ENCODE assay signal across 9 mouse cellular contexts in the genomic region with DNA sequence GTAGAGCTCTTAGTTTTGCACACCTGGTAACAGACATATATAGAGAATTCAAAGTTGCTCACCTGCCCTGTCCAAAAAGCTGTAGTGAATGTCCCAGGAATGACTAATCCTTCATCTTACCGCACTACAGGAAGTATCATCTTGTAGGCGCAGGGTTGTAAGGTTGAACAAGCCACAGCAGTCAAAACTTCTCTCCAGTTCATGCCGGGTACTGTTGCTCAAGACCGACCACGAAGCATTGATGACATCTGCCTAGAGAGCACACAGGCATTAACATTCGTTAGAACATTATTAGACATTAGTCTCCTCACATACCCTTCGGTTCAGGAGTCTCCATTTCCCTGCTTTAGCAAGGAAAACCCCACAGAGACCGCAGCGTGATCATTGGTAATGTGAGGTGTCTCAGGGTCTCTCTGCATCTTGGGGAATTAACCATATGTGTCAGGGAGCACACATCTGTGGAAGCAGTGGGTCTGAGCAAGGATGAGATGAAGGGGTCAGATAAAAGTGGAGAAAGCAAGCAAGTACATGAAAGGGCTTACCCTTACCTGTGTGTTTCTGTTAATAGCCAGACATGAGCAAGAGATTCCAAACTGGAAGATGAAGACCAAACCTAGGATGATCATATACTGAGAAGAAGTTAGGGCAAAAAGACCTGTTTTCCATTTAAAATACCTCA. TPM values are rescaled to one million over a fixed set of nuclear protein-coding genes. Genes with fewer than 3 reads are reported as not detected.
DNase-seq lines count a peak whose midpoint lies in the region; ATAC-seq and TF ChIP-seq lines count a peak whose summit lies in the region.
"Had no signal": no experiment of that assay in that cellular context is flagged by ENCODE, and none has a peak within 500 bp of the region (broad histone marks: within the 10 kb centered on the region; RNA-seq: fewer than 3 reads in every experiment).

No protein-coding gene starts in this region.

- no peak for TF ChIP-seq CTCF in liver, adult 2 months (IDR thresholded peaks at IDR 0.05; ENCODE audit: low read depth, low read length)

- peak overlapping the region; percentile 84 for H3K9ac ChIP-seq in liver, adult 2 months (ENCODE audit: low read depth, low read length)
- peak overlapping the region; percentile 59; the same call in 1 of the 2 replicates for H3K9ac ChIP-seq in embryonic facial prominence, embryonic 15.5 days
- H3K9ac ChIP-seq in limb, embryonic 11.5 days (ENCODE audit: low read length): peak overlapping the region; percentile 73
- H3K9ac ChIP-seq in neural tube, embryonic 13.5 days: peak overlapping the region; percentile 77

- peak overlapping the region; percentile 92 for H3K27ac ChIP-seq in liver, adult 2 months (replicated peaks; ENCODE audit: insufficient read depth, low read depth, low read length)
- H3K27ac ChIP-seq in embryonic facial prominence, embryonic 15.5 days (replicated peaks): peak overlapping the region; percentile 95
- peak overlapping the region; percentile 56; the same call in 1 of the 2 replicates for H3K27ac ChIP-seq in limb, embryonic 11.5 days (replicated peaks; ENCODE audit: low read depth, low read length)
- H3K27ac ChIP-seq in neural tube, embryonic 13.5 days (replicated peaks): peak overlapping the region; percentile 94

- no peak for TF ChIP-seq POLR2A in liver, adult 2 months (IDR thresholded peaks at IDR 0.05; ENCODE audit: extremely low read depth, insufficient read depth, low read length)

- peak; percentile 21 for DNase-seq in liver, adult 2 months (ENCODE audit: extremely low read depth, low read depth, low spot score)
- no peak for DNase-seq in liver
- DNase-seq in limb, embryonic 11.5 days (ENCODE audit: low spot score): no peak
- no peak for DNase-seq in left cerebral cortex, postnatal 14 days (ENCODE audit: low spot score in 2 of 2)
- DNase-seq in urinary bladder, postnatal 36 days (ENCODE audit: low spot score in 2 of 2): no peak
- no peak for DNase-seq in gastrocnemius, adult 18-20 months (ENCODE audit: low spot score)
- DNase-seq: thymus, postnatal 4 days had no signal

- no peak for ATAC-seq in embryonic facial prominence, embryonic 15.5 days (ENCODE audit: insufficient number of reproducible peaks, low FRiP score, low TSS enrichment, low read depth)
- no peak for ATAC-seq in limb, embryonic 11.5 days (ENCODE audit: insufficient number of reproducible peaks, low FRiP score, low TSS enrichment, low read depth)
- ATAC-seq in neural tube, embryonic 13.5 days (ENCODE audit: low read depth): no peak

- H3K4me2 ChIP-seq in embryonic facial prominence, embryonic 15.5 days (replicated peaks): peak overlapping the region; percentile 67
- H3K4me2 ChIP-seq in limb, embryonic 11.5 days (ENCODE audit: low read depth, severe bottlenecking): peak overlapping the region; percentile 89
- H3K4me2 ChIP-seq in neural tube, embryonic 13.5 days: peak overlapping the region; percentile 93

- peaks cover 8% of the 10 kb centered on the region; the same call in 1 of the 2 replicates for H3K79me2 ChIP-seq in liver, adult 2 months (ENCODE audit: control insufficient read depth, insufficient read depth, low read length)

- 46% methylated on average over 9 of the region's 9 CpGs for WGBS in liver, adult 2 months
- WGBS in embryonic facial prominence, embryonic 15.5 days: 68% methylated on average over 9 of the region's 9 CpGs
- 80% methylated on average over 9 of the region's 9 CpGs for WGBS in limb, embryonic 11.5 days
- 83% methylated on average over 9 of the region's 9 CpGs for WGBS in neural tube, embryonic 13.5 days

- intact Hi-C loops in left cerebral cortex, postnatal 14 days (cut with DNase I): no loop called here

- no peaks in the 10 kb centered on the region for H3K27me3 ChIP-seq in liver, adult 2 months (ENCODE audit: control insufficient read depth, insufficient read depth, low read length)
- H3K27me3 ChIP-seq in embryonic facial prominence, embryonic 15.5 days: no peaks in the 10 kb centered on the region
- no peaks in the 10 kb centered on the region for H3K27me3 ChIP-seq in limb, embryonic 11.5 days (ENCODE audit: control insufficient read depth, insufficient read depth, low read length)
- H3K27me3 ChIP-seq in neural tube, embryonic 13.5 days: no peaks in the 10 kb centered on the region

- H3K9me3 ChIP-seq in embryonic facial prominence, embryonic 15.5 days (replicated peaks): no peaks in the 10 kb centered on the region
- H3K9me3 ChIP-seq in limb, embryonic 11.5 days (ENCODE audit: control insufficient read depth, low read length): no peaks in the 10 kb centered on the region
- H3K9me3 ChIP-seq in neural tube, embryonic 13.5 days: no peaks in the 10 kb centered on the region

- H3K4me1 ChIP-seq in liver, adult 2 months (ENCODE audit: control insufficient read depth, insufficient read depth, low read length): peaks cover 22% of the 10 kb centered on the region
- peaks cover 32% of the 10 kb centered on the region for H3K4me1 ChIP-seq in embryonic facial prominence, embryonic 15.5 days
- H3K4me1 ChIP-seq in limb, embryonic 11.5 days (ENCODE audit: control insufficient read depth, insufficient read depth, low read length): peaks cover 11% of the 10 kb centered on the region
- peaks cover 56% of the 10 kb centered on the region for H3K4me1 ChIP-seq in neural tube, embryonic 13.5 days (replicated peaks)

- peaks cover 22% of the 10 kb centered on the region for H3K36me3 ChIP-seq in liver, adult 2 months (ENCODE audit: control insufficient read depth, insufficient read depth, low read length)
- peaks cover 41% of the 10 kb centered on the region for H3K36me3 ChIP-seq in embryonic facial prominence, embryonic 15.5 days
- peaks cover 32% of the 10 kb centered on the region for H3K36me3 ChIP-seq in limb, embryonic 11.5 days (ENCODE audit: control insufficient read depth, insufficient read depth, low read length)
- peaks cover 41% of the 10 kb centered on the region for H3K36me3 ChIP-seq in neural tube, embryonic 13.5 days

- H3K4me3 ChIP-seq in liver, adult 2 months (ENCODE audit: insufficient read depth, low read depth, low read length): peak overlapping the region; percentile 60
- H3K4me3 ChIP-seq in embryonic facial prominence, embryonic 15.5 days (replicated peaks): peak overlapping the region; percentile 73
- H3K4me3 ChIP-seq in limb, embryonic 11.5 days (ENCODE audit: low read depth, low read length): peak overlapping the region; percentile 66
- peak overlapping the region; percentile 65 for H3K4me3 ChIP-seq in neural tube, embryonic 13.5 days

RNA-seq across cellular contexts. Expression of a gene that starts 1.6 kb away (rescaled TPM):
- 269 and 278 TPM in 2 replicates for total RNA-seq in liver, adult 2 months (2014; rRNA removed)
- 268 and 298 TPM in 2 replicates for polyA plus RNA-seq in liver, adult 2 months (2012; rRNA removed)
- polyA plus RNA-seq in embryonic facial prominence, embryonic 15.5 days (2015; fragmentation: Nextera tagmentation; extraction: Ambion mirVana): 175 and 177 TPM in 2 replicates
- polyA plus RNA-seq in limb, embryonic 11.5 days (2014; fragmentation: Nextera tagmentation; extraction: Ambion mirVana): 123 and 134 TPM in 2 replicates
- 125 and 136 TPM in 2 replicates for polyA plus RNA-seq in neural tube, embryonic 13.5 days (2015; fragmentation: Nextera tagmentation; extraction: Ambion mirVana)
- 10 to 100 TPM; 67.1 to 74.5 TPM for total RNA-seq in left cerebral cortex, postnatal 14 days (2021)
- total RNA-seq in gastrocnemius, adult 18-20 months (2021): 10 to 100 TPM; 22.4 to 23.4 TPM

RNA-seq across cellular contexts. Expression of a gene that starts 5.2 kb away (rescaled TPM):
- total RNA-seq in liver, adult 2 months (2014; rRNA removed): 37.9 and 41.3 TPM in 2 replicates
- polyA plus RNA-seq in liver, adult 2 months (2012; rRNA removed): 54.3 and 58.7 TPM in 2 replicates
- polyA plus RNA-seq in embryonic facial prominence, embryonic 15.5 days (2015; fragmentation: Nextera tagmentation; extraction: Ambion mirVana): 1,372 and 1,398 TPM in 2 replicates
- 2,988 and 3,194 TPM in 2 replicates for polyA plus RNA-seq in limb, embryonic 11.5 days (2014; fragmentation: Nextera tagmentation; extraction: Ambion mirVana)
- polyA plus RNA-seq in neural tube, embryonic 13.5 days (2015; fragmentation: Nextera tagmentation; extraction: Ambion mirVana): 1,139 and 1,291 TPM in 2 replicates
- total RNA-seq in left cerebral cortex, postnatal 14 days (2021): 100 to 1,000 TPM in 1 of 2 experiments, 10 to 100 TPM in 1; 88.3 to 106 TPM
- total RNA-seq in gastrocnemius, adult 18-20 months (2021): 10 to 100 TPM; 42.2 to 45.6 TPM

RNA-seq across cellular contexts. Expression of a gene that starts 6.6 kb away (rescaled TPM):
- total RNA-seq in liver, adult 2 months (2014; rRNA removed): 0.28 and 0.81 TPM in 2 replicates
- polyA plus RNA-seq in liver, adult 2 months (2012; rRNA removed): 0.44 and 0.55 TPM in 2 replicates
- polyA plus RNA-seq in embryonic facial prominence, embryonic 15.5 days (2015; fragmentation: Nextera tagmentation; extraction: Ambion mirVana): 0.45 and 0.49 TPM in 2 replicates
- 0.05 and 0.06 TPM in 2 replicates for polyA plus RNA-seq in limb, embryonic 11.5 days (2014; fragmentation: Nextera tagmentation; extraction: Ambion mirVana)
- 1.9 and 2.3 TPM in 2 replicates for polyA plus RNA-seq in neural tube, embryonic 13.5 days (2015; fragmentation: Nextera tagmentation; extraction: Ambion mirVana)
- 100 to 1,000 TPM; 704 to 706 TPM for total RNA-seq in left cerebral cortex, postnatal 14 days (2021)
- total RNA-seq in gastrocnemius, adult 18-20 months (2021): 1 to 10 TPM; 1.3 to 1.7 TPM

RNA-seq across cellular contexts. Expression of a gene that starts 8.5 kb away (rescaled TPM):
- 0.09 and 0.34 TPM in 2 replicates for total RNA-seq in liver, adult 2 months (2014; rRNA removed)
- 0.44 and 0.52 TPM in 2 replicates for polyA plus RNA-seq in liver, adult 2 months (2012; rRNA removed)
- polyA plus RNA-seq in embryonic facial prominence, embryonic 15.5 days (2015; fragmentation: Nextera tagmentation; extraction: Ambion mirVana): 1.8 and 2.4 TPM in 2 replicates
- 1.2 and 1.6 TPM in 2 replicates for polyA plus RNA-seq in limb, embryonic 11.5 days (2014; fragmentation: Nextera tagmentation; extraction: Ambion mirVana)
- 5.4 and 6.3 TPM in 2 replicates for polyA plus RNA-seq in neural tube, embryonic 13.5 days (2015; fragmentation: Nextera tagmentation; extraction: Ambion mirVana)
- 10 to 100 TPM; 32.7 to 35.1 TPM for total RNA-seq in left cerebral cortex, postnatal 14 days (2021)
- total RNA-seq in gastrocnemius, adult 18-20 months (2021): 1 to 10 TPM in 1 of 2 experiments, under 1 TPM in 1; 0.39 to 1.0 TPM

RNA-seq across cellular contexts. Expression of a gene that starts 20.4 kb away (rescaled TPM):
- total RNA-seq in liver, adult 2 months (2014; rRNA removed): not detected in 2 replicates
- polyA plus RNA-seq in liver, adult 2 months (2012; rRNA removed): 0.05 TPM in 2 replicates
- 0.13 and 0.41 TPM in 2 replicates for polyA plus RNA-seq in embryonic facial prominence, embryonic 15.5 days (2015; fragmentation: Nextera tagmentation; extraction: Ambion mirVana)
- not detected in 2 replicates for polyA plus RNA-seq in limb, embryonic 11.5 days (2014; fragmentation: Nextera tagmentation; extraction: Ambion mirVana)
- 0.12 and 0.28 TPM in 2 replicates for polyA plus RNA-seq in neural tube, embryonic 13.5 days (2015; fragmentation: Nextera tagmentation; extraction: Ambion mirVana)
- under 1 TPM; 0.59 to 0.61 TPM for total RNA-seq in left cerebral cortex, postnatal 14 days (2021)
- total RNA-seq in gastrocnemius, adult 18-20 months (2021): under 1 TPM in 1 of 2 experiments, not detected in 1; 0.19 TPM

Comparison
In these comparisons a context has a peak if more than half of its experiments do, and no peak if none do; other contexts are left out.
1. RNA of a gene that starts 5.2 kb away (polyA plus RNA-seq): 2,988 to 3,194 TPM in limb, embryonic 11.5 days, 1,372 to 1,398 TPM in embryonic facial prominence, embryonic 15.5 days and 1,139 to 1,291 TPM in neural tube, embryonic 13.5 days; 54.3 to 58.7 TPM in liver, adult 2 months; every median in the first group is over 10 times any median in the second.
2. Peak in every context shown above with its lines, with median percentiles within 50 percentile points of each other: H3K27ac ChIP-seq, H3K4me3 ChIP-seq, H3K9ac ChIP-seq and H3K4me2 ChIP-seq.